Mouse (Mus musculus) adrenal gland, postnatal 14 days (tissue): ENCODE results near the gene Fbxl8. TPM values are rescaled to one million over a fixed set of nuclear protein-coding genes. Genes with fewer than 3 reads are reported as not detected.

Experiments used
- DNase-seq: peaks from one replicate; pipeline ENCODE4 v3.0.0; 2021; ENCODE audit warnings: mixed read lengths
- microRNA-seq, 2 experiments: library from miRNA; unstranded; fragments of <30 nt; microRNA quantifications; one replicate each; pipeline ENCODE4 v1.2.0; 2021
- total RNA-seq: library from RNA; stranded (reverse); gene quantifications from 2 replicates; pipeline ENCODE4 v1.2.3, GENCODE M21; 2021

Fbxl8 gene
- total RNA-seq, 1 experiment from 2014 or later, result 3.3 TPM

DNA sequence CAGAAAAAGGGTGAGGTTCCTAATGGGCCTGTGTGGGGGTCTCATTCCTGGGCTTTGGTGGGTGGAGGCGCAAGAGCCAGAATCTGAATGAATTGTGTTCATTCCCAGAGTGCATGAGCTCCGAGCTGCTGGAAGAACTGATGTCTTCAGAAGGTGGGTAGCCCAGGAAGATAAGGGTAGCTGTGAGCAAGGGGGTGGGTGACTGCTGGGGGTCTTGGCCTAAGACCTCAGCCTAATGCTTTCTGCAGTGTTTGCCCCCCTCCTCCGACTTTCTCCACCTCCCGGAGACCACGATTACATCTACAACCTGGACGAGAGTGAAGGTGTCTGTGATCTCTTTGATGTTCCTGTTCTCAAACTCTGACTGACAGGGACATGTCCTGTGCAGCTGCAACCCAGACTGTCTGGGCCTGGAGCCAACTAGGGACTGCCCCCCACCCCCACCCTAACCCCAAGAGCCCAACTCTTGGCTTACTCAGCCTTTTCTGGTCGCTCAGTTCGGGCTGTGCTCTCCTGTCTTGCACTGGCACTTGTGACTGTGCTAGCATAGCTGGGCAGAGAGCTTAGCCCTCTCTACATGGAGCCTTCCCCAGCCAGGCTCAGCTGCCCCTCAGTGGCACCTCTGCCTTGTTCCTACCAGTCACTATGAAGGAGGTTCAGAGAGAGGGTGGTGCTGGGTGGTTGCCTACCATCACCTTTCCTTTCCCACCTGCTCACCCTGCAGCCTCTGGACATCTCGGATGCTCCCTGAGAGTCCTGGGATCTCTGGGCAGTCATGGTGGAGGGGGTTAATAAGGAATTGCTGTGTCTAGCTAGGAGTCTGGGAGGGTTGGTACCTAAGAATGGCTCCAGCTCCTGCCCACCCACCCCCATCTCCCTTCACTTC, 40.1 kb downstream of the Fbxl8 start:
- no peak for DNase-seq

- DNase-seq, result peak; percentile 83
Measured at GRCm38 (mm10) chr8:105305211-105306145, 41.0 kb downstream of the Fbxl8 start, which contains the start of gene Elmo3. Elmo3 (plus strand) TSS chr8:105305601.

DNA sequence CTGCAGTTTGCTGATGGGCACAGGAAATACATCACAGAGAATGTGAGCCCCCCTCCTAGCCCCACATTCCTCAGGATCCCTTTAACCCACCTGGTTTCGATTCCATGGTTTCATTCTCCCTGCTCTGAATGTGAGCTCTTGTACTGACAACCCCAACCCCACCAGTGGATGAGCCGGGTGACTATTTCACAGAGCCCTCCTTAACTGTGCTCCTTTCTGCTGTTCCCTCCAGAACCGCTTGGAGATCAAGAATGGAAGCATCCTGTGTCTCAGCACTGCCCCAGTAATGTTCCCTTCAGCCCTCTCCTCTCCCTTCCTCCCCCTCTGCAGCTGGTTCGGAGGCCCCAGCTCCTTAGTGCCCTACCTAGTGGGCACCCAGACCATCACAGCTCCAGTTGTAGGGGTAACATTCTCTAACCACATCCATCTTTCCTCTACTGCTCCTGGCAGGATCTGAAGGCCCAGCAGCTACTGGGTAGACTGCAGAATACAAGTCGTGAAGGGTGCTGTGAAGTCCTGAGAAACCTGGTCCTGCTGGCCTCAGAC, 41.8 kb downstream of the Fbxl8 start:
- no peak for DNase-seq

GRCm38 (mm10) chr8:105307670-105308069, 43.2 kb downstream of the Fbxl8 start:
- no peak for DNase-seq

DNA sequence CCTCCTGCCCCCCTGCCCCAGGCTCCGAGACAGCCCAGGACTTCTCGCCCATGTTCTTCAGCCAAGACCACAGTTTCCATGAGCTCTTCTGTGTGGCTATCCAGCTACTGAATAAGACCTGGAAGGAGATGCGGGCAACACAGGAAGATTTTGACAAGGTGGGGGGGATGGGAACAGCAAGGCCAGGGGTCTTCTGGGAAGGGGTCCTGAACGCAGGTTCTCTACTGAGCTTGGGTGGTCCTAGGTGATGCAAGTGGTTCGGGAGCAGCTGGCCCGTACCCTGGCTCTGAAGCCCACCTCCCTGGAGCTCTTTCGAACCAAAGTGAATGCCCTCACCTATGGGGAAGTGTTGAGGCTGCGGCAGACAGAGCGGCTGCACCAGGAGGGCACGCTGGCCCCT, 44.0 kb downstream of the Fbxl8 start:
- DNase-seq, result no peak

DNA sequence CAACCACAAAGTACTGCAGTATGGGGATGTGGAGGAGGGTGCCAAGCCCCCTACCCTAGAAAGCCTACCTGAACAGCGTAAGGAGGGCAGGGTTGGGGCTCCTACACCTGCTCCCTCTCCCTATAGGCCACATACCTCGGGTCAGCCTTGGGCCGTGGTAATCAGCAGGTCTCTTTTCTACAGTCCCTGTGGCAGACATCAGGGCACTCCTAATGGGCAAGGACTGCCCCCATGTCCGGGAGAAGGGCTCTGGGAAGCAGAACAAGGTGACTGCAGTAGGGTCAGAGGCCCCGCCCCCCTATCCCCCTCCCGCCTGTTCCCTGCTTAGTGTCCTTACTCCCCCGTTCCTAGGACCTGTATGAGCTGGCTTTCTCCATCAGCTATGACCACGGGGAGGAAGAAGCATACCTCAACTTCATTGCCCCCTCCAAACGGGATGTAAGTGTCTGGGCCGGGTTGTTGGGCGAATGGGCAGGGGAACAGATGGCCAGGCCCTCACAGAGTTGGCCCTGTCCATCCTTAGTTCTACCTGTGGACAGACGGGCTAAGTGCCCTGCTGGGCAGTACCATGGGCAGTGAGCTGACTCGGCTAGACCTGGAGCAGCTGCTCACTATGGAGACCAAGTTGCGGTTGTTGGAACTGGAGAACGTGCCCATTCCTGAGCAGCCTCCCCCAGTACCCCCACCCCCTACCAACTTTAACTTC, 44.8 kb downstream of the Fbxl8 start:
- no peak for DNase-seq

DNA sequence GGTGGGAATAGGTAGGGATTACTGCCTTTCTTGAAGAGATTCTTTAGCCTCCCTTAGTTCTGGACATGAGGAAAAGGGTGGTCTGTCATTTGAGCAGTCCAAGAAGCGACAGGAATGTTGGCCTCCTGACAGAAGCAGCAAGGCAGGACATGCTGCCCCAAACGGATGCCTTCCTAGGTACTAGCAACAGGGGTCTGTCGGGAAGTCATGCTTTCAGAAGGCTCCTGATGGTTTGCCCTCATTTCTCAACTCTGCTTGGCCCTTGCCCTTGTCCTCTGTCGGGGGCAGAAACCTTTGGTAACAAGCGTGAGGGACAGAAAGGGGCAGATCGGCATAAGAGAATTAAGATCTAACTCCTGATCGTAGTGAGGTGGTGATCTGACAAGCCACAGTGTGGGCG, 45.7 kb downstream of the Fbxl8 start:
- no peak for DNase-seq

- no peak for DNase-seq
Measured at GRCm38 (mm10) chr8:105311718-105312117, 47.3 kb downstream of the Fbxl8 start.

DNA sequence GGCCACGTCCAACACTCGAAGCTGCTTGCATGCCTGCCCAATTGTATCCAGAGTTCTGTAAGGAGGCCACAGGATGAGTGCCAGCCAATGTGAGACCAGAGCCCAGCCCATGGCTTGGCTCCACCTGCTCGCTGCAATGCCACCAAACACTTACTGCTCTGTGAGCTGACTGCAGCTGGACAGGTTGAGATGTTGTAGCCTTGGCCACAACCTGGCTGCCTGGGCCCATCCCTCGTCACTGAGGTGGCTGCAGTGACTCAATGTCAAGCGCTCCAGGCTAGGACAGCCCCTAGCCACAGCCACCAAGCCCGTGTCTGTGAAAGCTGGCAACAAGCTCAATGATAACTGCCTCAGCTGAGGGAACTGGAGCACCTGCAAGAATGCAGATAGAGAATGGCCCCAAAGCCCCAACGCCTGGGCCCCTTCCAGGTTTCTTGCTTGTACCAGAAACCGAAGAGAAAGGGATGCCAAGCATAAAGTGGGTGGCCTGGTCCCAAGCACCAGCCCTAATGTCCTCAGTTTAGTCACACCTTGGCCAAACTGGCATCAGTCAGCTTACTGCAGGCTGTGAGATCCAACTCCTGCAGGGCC, 48.5 kb downstream of the Fbxl8 start:
- DNase-seq, result no peak

GRCm38 (mm10) chr8:105313622-105314402, 49.4 kb downstream of the Fbxl8 start:
- DNase-seq, result no peak

DNA sequence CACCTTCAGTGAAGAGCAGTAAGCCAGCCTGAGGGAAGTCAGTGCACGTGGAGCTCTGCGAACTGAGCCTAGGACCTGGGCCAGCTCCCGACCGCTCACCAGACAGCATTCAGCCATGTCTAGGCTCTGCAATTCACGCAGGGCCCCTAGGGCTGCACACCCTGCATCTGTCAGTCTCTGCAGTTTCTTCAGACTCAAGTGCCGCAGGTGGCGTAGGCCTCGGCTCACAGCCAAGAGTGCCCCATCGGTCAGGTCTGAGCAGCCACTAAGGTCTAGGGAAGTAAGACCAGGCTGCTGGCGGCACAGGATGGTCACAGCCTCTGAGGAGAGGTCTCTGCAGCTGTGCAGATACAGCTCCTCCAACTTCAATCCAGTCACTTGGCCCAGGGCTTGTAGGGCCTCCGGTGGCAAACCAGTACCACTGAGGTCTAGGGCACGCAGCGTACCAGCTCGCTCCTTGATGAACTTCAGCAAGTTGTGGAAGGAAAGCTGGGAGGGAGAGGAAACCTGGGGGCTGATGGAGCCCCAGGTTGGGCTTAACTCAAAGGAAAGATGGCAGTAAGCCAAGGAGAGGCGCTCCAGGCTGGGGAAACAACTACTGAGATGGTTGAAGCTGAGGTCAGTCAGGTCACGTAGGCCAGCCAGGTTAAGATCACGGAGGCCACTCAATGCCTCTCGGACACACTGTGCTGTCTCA, 50.8 kb downstream of the Fbxl8 start:
- DNase-seq, result no peak

DNA sequence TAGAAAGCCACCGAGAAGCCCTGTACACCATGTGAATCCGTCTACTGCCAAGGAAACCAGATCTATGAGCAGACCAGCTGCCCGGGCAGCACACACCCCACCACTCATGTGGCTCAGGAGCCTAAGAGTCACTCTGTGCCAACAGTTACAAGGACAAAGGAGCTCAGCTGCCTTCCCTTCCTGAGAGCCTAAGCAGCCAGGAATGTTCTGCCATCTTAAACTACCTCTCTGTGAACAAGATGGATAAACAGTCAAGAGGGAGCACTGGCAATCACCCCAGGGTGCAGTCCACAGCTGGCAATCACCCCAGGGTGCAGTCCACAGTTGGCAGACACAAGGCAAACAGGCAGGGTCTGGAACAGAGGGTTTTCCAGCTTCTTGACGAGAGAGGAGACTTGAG, 53.5 kb downstream of the Fbxl8 start:
- DNase-seq, result no peak

DNA sequence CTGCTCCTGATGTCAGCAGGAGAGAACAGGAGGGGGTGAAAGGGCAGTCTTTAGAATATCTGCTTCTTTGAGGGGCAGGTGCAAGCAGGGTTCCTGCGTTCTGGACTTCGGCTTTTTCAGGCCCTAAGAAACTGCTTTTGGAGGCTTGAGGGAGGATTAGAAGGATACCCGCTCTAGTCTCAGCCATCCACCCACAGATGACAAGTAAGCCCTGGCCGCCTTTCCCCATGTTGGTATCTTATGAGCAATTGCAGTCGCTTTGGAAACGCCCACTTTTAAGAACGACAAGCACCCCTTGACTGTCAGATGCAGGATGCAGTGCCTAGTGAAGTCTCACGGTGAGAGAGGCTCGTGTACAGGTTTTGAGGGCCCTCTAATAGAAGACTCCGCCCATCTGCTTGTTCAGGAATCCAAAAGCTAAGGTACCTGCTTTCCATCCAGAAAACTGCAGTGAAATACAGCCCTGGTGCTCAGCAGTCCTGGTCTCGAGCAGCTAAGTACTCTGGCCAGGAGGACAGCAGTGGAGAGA, 54.3 kb downstream of the Fbxl8 start:
- DNase-seq, result no peak

Small RNAs within 50 kb of the gene (microRNA-seq; reads per million reads assigned to microRNA genes)
- gene Gm27320 (0 reads per million in 2 experiments), gene Mir328 (1,085 to 1,417 reads per million in 2 experiments)

Other genes starting within 250 kb of the Fbxl8 start
- 3.1 and 78.7 TPM in 2 replicates for gene Ces3a, start 216.0 kb upstream of the Fbxl8 start, total RNA-seq
- gene Ces3b, start 180.9 kb upstream of the Fbxl8 start, total RNA-seq, result 1.5 TPM in 1 of 2 replicates, not detected in the other
- not detected in 2 replicates for gene Ces4a, start 132.8 kb upstream of the Fbxl8 start, total RNA-seq
- gene Cbfb, start 94.0 kb upstream of the Fbxl8 start, total RNA-seq, result 58.4 and 60.1 TPM in 2 replicates
- gene D230025D16Rik, start 39.5 kb upstream of the Fbxl8 start, total RNA-seq, result 34.9 and 38.7 TPM in 2 replicates
- gene B3gnt9, start 9.5 kb upstream of the Fbxl8 start, total RNA-seq, result 3.6 and 5.0 TPM in 2 replicates
- 12.7 and 15.9 TPM in 2 replicates for gene Tradd, start within 50 bp of the Fbxl8 start, total RNA-seq
- gene Hsf4, start 5.2 kb downstream of the Fbxl8 start, total RNA-seq, result 0.41 and 0.70 TPM in 2 replicates
- gene Nol3, start 11.5 kb downstream of the Fbxl8 start, total RNA-seq, result 11.5 and 13.4 TPM in 2 replicates
- 2.6 and 4.6 TPM in 2 replicates for gene 4931428F04Rik, start 25.2 kb downstream of the Fbxl8 start, total RNA-seq
- 16.0 and 20.2 TPM in 2 replicates for gene Exoc3l, start 31.5 kb downstream of the Fbxl8 start, total RNA-seq
- gene E2f4, start 33.0 kb downstream of the Fbxl8 start, total RNA-seq, result 44.5 and 44.9 TPM in 2 replicates
- 3.9 and 5.0 TPM in 2 replicates for gene Elmo3, start 41.0 kb downstream of the Fbxl8 start, total RNA-seq
- 4.7 and 6.6 TPM in 2 replicates for gene Lrrc29, start 61.6 kb downstream of the Fbxl8 start, total RNA-seq
- gene Tmem208, start 61.7 kb downstream of the Fbxl8 start, total RNA-seq, result 47.7 and 48.6 TPM in 2 replicates
- 11.9 and 15.7 TPM in 2 replicates for gene Fhod1, start 83.3 kb downstream of the Fbxl8 start, total RNA-seq
- 1.9 TPM in 2 replicates for gene Slc9a5, start 84.2 kb downstream of the Fbxl8 start, total RNA-seq
- gene Plekhg4, start 108.6 kb downstream of the Fbxl8 start, total RNA-seq, result 0.26 and 0.98 TPM in 2 replicates
- 0.26 TPM in 2 replicates for gene Kctd19, start 148.9 kb downstream of the Fbxl8 start, total RNA-seq
- gene Lrrc36, start 148.9 kb downstream of the Fbxl8 start, total RNA-seq, result 4.0 and 6.0 TPM in 2 replicates
- gene Tppp3, start 206.9 kb downstream of the Fbxl8 start, total RNA-seq, result 42.6 and 57.0 TPM in 2 replicates
- gene Zdhhc1, start 232.3 kb downstream of the Fbxl8 start, total RNA-seq, result 16.0 and 18.1 TPM in 2 replicates